Mouse (Mus musculus) embryonic facial prominence, embryonic 15.5 days (tissue): ENCODE measurements around the gene Cog3. TPM values are rescaled to one million over a fixed set of nuclear protein-coding genes. Genes with fewer than 3 reads are reported as not detected.

ENCODE experiments used
- ATAC-seq: fragments of 200-750 bp; cut with Nextera tagmentation; 2 replicates; pipeline ENCODE4 v1.8.0; 2017; ENCODE audit warnings: low read depth, moderate TSS enrichment; ENCODE audit not compliant: insufficient number of reproducible peaks, low FRiP score, low TSS enrichment
- H3K27ac ChIP-seq: fragments of 300-500 bp; sonication (generic); replicated peaks from 2 replicates; pipeline ENCODE4 v1.5.1; 2015; ENCODE audit warnings: mild to moderate bottlenecking, inconsistent platforms
- H3K27me3 ChIP-seq: fragments of 300-500 bp; sonication (generic); 2 replicates; pipeline ENCODE4 v1.6.1; 2015; ENCODE audit warnings: inconsistent platforms
- H3K36me3 ChIP-seq: fragments of 300-500 bp; sonication (generic); 2 replicates; pipeline ENCODE4 v1.6.1; 2015; ENCODE audit warnings: mild to moderate bottlenecking, inconsistent platforms
- H3K4me1 ChIP-seq: fragments of 300-500 bp; sonication (generic); 2 replicates; pipeline ENCODE4 v1.6.1; 2015; ENCODE audit warnings: inconsistent platforms
- H3K4me2 ChIP-seq: fragments of 300-500 bp; sonication (generic); replicated peaks from 2 replicates; pipeline ENCODE4 v1.6.1; 2015; ENCODE audit warnings: mild to moderate bottlenecking, inconsistent platforms
- H3K4me3 ChIP-seq: fragments of 300-500 bp; sonication (generic); replicated peaks from 2 replicates; pipeline ENCODE4 v1.5.1; 2015; ENCODE audit warnings: mild to moderate bottlenecking, inconsistent platforms
- H3K9ac ChIP-seq: fragments of 300-500 bp; sonication (generic); 2 replicates; pipeline ENCODE4 v1.6.1; 2015; ENCODE audit warnings: inconsistent platforms
- H3K9me3 ChIP-seq: fragments of 300-500 bp; sonication (generic); replicated peaks from 2 replicates; pipeline ENCODE4 v1.6.1; 2016; ENCODE audit warnings: inconsistent platforms
- WGBS: fragments of 180-500 bp; shearing (Covaris S2); methylation state at CpG from one replicate; pipeline ENCODE4 v1.1.7; 2015; 5-methylcytosine and 5-hydroxymethylcytosine counted together
- polyA plus RNA-seq: library from polyadenylated mRNA; unstranded; fragments of >200 nt; fragmentation: Nextera tagmentation; extraction: Ambion mirVana; gene quantifications from 2 replicates; pipeline ENCODE4 v1.2.1, GENCODE M21; 2015

The Cog3 gene
- polyA plus RNA-seq, 1 experiment from 2014 or later, result 20.8 TPM

- no peak for ATAC-seq
- no peaks in the 10 kb centered on the region for H3K9me3 ChIP-seq
- no peak overlapping the region for H3K9ac ChIP-seq
- H3K4me1 ChIP-seq, result no peaks in the 10 kb centered on the region
- no peaks in the 10 kb centered on the region for H3K27me3 ChIP-seq
- H3K36me3 ChIP-seq, result peaks cover 16% of the 10 kb centered on the region; the same call in 1 of the 2 replicates
- no peak overlapping the region for H3K27ac ChIP-seq
- WGBS, result 90% methylated on average over 1 of the region's 1 CpGs
- no peak overlapping the region for H3K4me2 ChIP-seq
- H3K4me3 ChIP-seq, result no peak overlapping the region
These were observed 56.4 kb downstream of the Cog3 start for GRCm38 (mm10) chr14:75697928-75698327.

GRCm38 (mm10) chr14:75696096-75696495 lies 58.2 kb downstream of the Cog3 start:
- H3K27ac ChIP-seq, result no peak overlapping the region
- H3K4me2 ChIP-seq, result no peak overlapping the region
- WGBS, result 69% methylated on average over 5 of the region's 5 CpGs
- H3K4me1 ChIP-seq, result no peaks in the 10 kb centered on the region
- no peak for ATAC-seq
- peaks cover 2% of the 10 kb centered on the region; the same call in 1 of the 2 replicates for H3K36me3 ChIP-seq
- no peaks in the 10 kb centered on the region for H3K27me3 ChIP-seq
- no peaks in the 10 kb centered on the region for H3K9me3 ChIP-seq
- no peak overlapping the region for H3K4me3 ChIP-seq
- no peak overlapping the region for H3K9ac ChIP-seq

DNA sequence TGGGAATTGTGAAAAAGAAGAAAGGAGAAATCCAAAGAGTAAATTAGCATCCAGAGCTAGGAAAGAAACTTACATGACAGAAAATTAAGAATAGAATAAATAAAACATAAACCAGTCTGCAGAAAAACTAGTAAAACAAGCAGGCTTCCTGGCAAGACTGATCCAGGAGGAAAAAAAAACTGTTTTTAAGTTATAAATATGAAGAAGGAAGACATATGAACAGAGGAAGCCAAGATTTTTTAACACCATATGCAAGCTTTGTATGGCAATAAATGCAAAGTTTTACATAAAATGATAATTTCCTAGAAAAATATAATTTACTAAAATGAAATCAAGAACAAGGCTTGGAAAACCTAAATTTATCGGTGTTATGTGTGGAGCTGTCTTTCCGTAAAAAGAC lies 63.9 kb downstream of the Cog3 start:
- Histone ChIP-seq H3K9ac (no peak overlapping the region), H3K27ac (no peak overlapping the region), H3K4me3 (no peak overlapping the region), H3K36me3 (no peaks in the 10 kb centered on the region), H3K27me3 (no peaks in the 10 kb centered on the region), H3K4me1 (no peaks in the 10 kb centered on the region), H3K9me3 (no peaks in the 10 kb centered on the region), H3K4me2 (no peak overlapping the region)
- ATAC-seq, result no peak
- 90% methylated on average over 2 of the region's 2 CpGs for WGBS

- no peak overlapping the region for H3K4me3 ChIP-seq
- no peaks in the 10 kb centered on the region for H3K36me3 ChIP-seq
- no peaks in the 10 kb centered on the region for H3K9me3 ChIP-seq
- WGBS, result 32% methylated on average over 6 of the region's 6 CpGs
- H3K27ac ChIP-seq, result no peak overlapping the region
- no peak overlapping the region for H3K9ac ChIP-seq
- ATAC-seq, result no peak
- H3K27me3 ChIP-seq, result no peaks in the 10 kb centered on the region
- H3K4me2 ChIP-seq, result no peak overlapping the region
- H3K4me1 ChIP-seq, result no peaks in the 10 kb centered on the region
These were observed 78.0 kb downstream of the Cog3 start for GRCm38 (mm10) chr14:75676316-75676715.

DNA sequence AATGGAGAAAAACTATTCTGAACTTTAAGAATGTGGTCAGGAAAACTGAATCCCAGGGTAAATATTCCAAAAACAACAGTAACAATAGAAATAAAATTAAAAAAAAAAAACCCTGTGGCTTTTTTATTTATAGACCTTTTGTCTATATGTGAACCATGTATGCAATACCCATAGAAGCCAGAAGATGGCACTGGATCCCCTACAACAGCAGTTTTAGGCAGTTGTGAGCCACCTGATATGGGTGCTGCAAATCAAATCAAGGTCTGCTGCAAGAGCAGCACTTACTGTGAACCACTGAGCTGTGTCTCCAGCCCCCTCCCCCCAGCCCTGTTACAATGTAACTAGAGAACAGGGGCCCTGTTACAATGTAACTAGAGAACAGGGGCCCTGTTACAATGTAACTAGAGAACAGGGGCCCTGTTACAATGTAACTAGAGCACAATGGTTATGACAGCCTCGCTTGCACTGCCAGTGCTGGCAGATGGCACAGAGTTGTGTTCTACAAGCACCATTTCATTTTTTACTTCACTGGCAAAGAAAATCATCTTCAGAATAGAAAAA lies 85.2 kb downstream of the Cog3 start:
- H3K27ac ChIP-seq, result no peak overlapping the region
- no peaks in the 10 kb centered on the region for H3K4me1 ChIP-seq
- H3K4me3 ChIP-seq, result no peak overlapping the region
- H3K9me3 ChIP-seq, result no peaks in the 10 kb centered on the region
- no peak for ATAC-seq
- no peaks in the 10 kb centered on the region for H3K27me3 ChIP-seq
- no peak overlapping the region for H3K9ac ChIP-seq
- WGBS, result 74% methylated on average over 1 of the region's 1 CpGs
- H3K4me2 ChIP-seq, result no peak overlapping the region
- H3K36me3 ChIP-seq, result no peaks in the 10 kb centered on the region

DNA sequence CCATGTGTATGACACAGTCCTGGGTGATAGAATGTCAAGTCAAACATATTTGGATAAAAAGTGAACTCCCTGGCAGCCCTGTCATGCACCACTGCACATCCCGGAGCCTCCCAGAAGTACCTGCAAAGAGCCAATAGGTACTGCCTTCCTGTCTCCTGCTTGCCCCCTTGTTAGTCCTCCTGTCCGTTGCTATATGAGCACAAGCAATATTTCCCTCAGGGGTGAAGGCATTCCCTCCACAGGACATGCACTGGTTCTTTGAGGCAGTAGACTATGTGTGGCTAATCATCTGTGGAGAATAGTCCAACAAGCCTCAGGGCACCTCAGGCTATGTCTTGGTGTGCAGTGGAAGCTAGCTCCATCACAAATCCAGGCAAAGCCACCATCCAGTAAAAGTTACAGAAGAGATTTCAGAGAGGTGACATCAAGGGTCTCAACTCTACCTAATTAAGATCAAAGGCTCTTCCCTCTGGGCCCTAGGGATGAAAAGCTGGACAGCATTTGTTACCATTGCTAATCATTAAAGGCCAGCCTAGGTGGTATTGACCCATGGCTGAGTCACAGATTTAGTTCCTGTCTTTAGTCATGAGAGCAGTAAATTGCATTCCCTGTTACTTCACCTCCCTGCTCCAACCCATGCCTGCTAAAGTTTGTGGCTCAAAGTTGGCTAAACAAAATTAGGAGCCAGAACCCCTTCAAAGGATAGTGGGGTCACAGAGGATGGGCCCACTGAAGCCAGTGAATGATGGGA lies 88.7 kb downstream of the Cog3 start:
- no peaks in the 10 kb centered on the region for H3K9me3 ChIP-seq

DNA sequence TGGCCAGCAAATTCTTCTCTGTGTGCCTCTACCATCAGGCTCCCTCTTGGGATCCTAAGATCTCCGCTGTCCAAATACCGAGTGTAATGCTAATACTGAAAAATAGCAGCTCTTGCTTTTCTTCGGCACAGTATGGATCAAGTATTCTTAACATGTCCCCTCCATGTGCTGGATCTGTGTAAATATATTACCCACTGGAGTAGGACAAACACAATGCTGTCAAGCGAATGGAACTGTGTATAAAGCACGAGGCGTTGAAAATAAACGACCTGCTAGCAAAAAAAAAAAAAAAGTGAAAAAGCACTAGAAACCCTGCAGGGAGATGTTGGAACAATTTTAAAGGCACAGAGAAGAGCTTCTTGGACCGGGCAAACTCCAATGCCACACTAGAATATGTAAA lies 92.8 kb downstream of the Cog3 start:
- Histone ChIP-seq H3K9ac (no peak overlapping the region), H3K27ac (no peak overlapping the region), H3K36me3 (no peaks in the 10 kb centered on the region), H3K4me2 (no peak overlapping the region), H3K9me3 (no peaks in the 10 kb centered on the region), H3K27me3 (no peaks in the 10 kb centered on the region), H3K4me1 (peaks cover 4% of the 10 kb centered on the region; the same call in 1 of the 2 replicates), H3K4me3 (no peak overlapping the region)
- no peak for ATAC-seq
- WGBS, result 75% methylated on average over 8 of the region's 8 CpGs

More for the DNA sequence above, 88.7 kb downstream of the Cog3 start:
- WGBS, result 70% methylated on average over 2 of the region's 2 CpGs
- no peak overlapping the region for H3K4me3 ChIP-seq
- ATAC-seq, result no peak
- no peaks in the 10 kb centered on the region for H3K36me3 ChIP-seq
- H3K4me2 ChIP-seq, result no peak overlapping the region
- no peak overlapping the region for H3K9ac ChIP-seq
- H3K27ac ChIP-seq, result no peak overlapping the region
- H3K27me3 ChIP-seq, result no peaks in the 10 kb centered on the region
- H3K4me1 ChIP-seq, result peaks cover 4% of the 10 kb centered on the region; the same call in 1 of the 2 replicates

DNA sequence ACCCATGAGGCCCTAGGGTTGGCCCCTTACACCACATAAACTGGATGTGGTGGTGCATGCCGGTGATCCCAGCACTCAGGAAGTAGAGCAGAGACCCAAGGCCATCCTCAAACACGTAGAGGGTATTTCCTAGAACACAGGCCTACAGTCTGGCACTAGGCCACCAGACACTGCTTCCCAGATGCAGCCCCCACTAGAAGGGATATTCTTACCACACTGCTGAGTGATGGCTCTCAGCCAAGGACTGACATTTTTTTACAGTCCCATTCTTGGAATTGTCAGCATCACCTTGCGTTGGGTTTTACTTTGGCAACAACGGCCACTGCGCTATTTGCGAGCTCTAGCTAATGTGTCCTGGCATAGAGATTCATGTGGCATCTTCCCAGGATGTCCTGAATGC lies 93.4 kb downstream of the Cog3 start:
- H3K27ac ChIP-seq, result no peak overlapping the region
- peak; percentile 47; the same call in 1 of the 2 replicates for ATAC-seq
- no peaks in the 10 kb centered on the region for H3K27me3 ChIP-seq
- H3K36me3 ChIP-seq, result no peaks in the 10 kb centered on the region
- H3K9ac ChIP-seq, result no peak overlapping the region
- peaks cover 4% of the 10 kb centered on the region; the same call in 1 of the 2 replicates for H3K4me1 ChIP-seq
- no peak overlapping the region for H3K4me3 ChIP-seq
- no peaks in the 10 kb centered on the region for H3K9me3 ChIP-seq
- WGBS, result 63% methylated on average over 6 of the region's 6 CpGs
- no peak overlapping the region for H3K4me2 ChIP-seq

Other genes starting within 250 kb of the Cog3 start
- gene Spert, start 161.4 kb downstream of the Cog3 start, polyA plus RNA-seq, result not detected in 2 replicates
- gene Erich6b, start 112.3 kb downstream of the Cog3 start, polyA plus RNA-seq, result not detected in 2 replicates
- gene Slc25a30, start 32.5 kb upstream of the Cog3 start, polyA plus RNA-seq, result 3.5 and 3.8 TPM in 2 replicates
- gene Tpt1, start 90.6 kb upstream of the Cog3 start, polyA plus RNA-seq, result 1,119 and 1,203 TPM in 2 replicates
- 0.85 and 1.5 TPM in 2 replicates for gene Kctd4, start 200.5 kb upstream of the Cog3 start, polyA plus RNA-seq